Mouse (Mus musculus) retina, postnatal 1 day (tissue): ENCODE results near the gene Traf3.

ENCODE experiments used
- DNase-seq: peaks from one replicate; pipeline ENCODE4 v3.0.0-alpha.2; 2012

Traf3 gene

GRCm38 (mm10) chr12:111266592-111266991, 100.4 kb downstream of the Traf3 start:
- DNase-seq, result no peak

DNA sequence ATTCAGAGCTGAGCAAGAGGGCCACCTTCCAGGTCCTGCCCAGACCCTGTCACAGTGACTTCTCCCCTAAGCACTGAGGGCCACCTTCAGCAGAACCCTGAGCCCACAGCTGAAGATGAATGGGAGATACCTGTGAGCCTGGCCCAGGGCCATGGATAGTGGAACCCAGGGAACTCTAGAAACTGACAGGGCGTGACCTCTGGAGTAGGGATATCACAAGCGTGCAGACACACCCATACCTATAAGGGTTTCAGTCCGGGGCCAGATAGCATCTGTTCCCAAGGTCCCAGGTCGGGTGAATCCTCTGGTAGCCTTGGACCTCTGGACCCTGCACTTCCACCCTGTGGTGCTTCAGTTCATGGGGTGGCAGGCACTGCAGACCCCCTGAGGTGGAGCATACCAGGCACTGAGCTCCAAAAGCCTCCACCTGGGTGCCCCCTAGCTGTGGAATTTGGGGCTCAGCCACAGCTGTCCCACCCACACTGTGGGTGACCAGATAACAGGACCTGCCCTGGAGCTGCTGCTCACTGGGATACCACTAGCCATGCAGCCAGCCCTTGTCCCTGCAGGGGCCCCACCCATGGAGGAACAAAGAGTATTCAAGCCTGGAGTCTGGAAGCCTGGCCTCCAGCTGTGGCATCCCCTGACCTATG, 101.6 kb downstream of the Traf3 start:
- DNase-seq, result no peak

DNA sequence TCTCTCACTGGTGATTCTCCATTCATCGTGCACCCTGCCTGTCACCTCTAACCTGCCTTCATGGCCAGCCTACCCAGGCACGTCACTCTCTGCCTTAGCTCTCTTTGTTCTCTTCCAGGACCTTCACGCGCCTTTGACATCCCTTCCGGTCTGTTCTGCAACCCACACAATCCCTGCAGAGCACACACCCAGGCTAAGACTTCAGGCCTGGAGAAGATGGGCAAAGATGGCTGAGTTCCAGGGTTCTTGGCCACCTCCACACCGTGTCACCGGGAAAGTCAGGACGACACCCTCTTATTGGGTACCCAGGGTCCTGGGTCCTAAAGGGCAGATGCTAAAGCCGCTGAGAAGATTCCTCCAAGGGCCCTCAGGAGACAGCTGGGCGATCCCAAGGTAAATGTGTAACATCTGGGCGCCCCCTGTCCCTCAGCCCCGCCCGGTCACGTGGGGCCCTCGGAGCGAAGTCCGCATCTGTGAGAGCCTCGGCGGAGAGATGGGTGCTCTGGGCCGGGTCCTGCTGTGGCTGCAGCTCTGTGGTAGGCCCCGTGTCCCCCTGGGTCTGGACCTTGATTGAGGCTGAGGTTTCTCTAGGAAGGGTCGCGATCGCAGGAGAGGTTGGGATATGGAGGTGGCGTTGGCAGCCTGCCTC, 104.6 kb downstream of the Traf3 start, which contains the start of gene Amn:
TSS of gene Amn (plus strand) at position 467 of the 649 bp plus-strand sequence.
- DNase-seq, result no peak

DNA sequence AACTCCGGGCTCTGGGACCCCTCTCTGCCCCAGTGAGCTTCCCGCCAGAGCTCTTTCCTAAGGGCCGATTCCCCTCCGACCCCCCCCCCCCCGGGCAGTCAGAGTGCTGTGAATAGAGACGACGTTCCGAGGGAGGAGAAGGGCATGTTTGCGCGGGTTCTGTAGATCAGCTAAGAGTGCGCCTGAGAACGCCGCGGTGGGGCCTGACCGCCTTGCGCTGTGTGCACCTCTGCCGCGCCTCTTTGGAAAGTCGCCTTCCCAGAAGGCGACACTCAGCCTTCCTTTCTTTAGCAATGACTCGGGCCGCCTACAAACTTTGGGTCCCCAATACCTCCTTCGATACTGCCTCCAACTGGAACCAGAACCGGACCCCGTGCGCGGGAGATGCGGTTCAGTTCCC, 105.2 kb downstream of the Traf3 start:
- DNase-seq, result no peak

- DNase-seq, result no peak
Measured at GRCm38 (mm10) chr12:111271966-111272365, 105.8 kb downstream of the Traf3 start.

GRCm38 (mm10) chr12:111272420-111272819, 106.2 kb downstream of the Traf3 start:
- peak; percentile 84 for DNase-seq

GRCm38 (mm10) chr12:111274006-111274405, 107.8 kb downstream of the Traf3 start:
- DNase-seq, result no peak

DNA sequence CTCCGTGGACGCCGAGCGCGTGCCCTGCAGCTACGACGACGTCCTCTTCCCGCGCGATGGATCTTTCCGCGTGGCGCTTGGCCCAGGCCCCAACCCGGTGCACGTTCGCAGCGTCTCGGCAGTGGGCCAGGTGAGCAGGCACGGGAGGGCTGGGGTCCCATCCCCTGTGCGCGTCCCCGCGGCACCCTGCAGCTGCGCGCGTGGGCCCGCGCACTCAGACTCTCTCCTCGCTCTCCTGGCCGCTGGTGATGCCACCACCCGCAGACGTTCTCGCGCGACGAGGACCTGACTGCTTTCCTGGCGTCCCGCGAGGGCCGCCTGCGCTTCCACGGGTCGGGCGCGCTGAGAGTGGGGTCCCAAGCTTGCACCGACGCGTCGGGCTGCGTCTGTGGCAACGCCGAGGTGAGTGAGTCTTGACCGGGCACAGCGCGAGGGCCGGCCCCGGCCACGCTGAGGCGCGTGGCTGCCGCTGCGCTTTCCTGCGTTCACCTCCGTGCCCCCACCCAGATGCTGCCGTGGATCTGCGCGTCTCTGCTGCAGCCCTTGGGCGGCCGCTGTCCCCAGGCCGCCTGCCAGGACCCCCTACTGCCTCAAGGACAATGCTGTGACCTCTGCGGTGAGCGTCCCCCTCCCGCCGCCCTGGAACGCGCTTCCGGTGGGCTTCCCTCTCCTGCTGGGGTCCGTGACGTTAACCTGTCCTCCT, 108.4 kb downstream of the Traf3 start:
- peak; percentile 44 for DNase-seq

- DNase-seq, result peak; percentile 29
Measured at GRCm38 (mm10) chr12:111275150-111275841, 109.1 kb downstream of the Traf3 start.

DNA sequence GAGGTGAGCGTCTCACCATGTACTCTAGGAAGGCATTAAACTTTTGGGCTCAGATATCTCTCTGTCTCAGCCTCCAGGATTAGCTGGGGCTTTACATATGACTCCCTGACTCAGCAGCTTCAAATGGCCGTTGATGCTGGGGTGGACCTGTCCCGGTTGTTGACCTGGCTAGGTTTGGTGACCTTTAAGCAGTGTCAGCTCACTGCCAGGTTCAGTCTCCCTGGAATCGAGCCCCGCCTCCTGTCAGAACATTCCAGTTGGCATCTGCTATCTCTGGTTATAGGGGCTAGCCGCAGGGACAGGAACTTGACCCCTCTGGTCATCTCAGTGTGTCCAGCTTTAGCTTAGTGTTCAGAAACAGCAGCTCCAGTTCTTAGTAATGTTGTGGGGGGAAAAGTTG, 110.2 kb downstream of the Traf3 start:
- no peak for DNase-seq

- DNase-seq, result no peak
Measured at GRCm38 (mm10) chr12:111283573-111283972, 117.4 kb downstream of the Traf3 start.

- peak; percentile 40 for DNase-seq
Measured at GRCm38 (mm10) chr12:111284532-111284931, 118.4 kb downstream of the Traf3 start.

- DNase-seq, result no peak
Measured at GRCm38 (mm10) chr12:111293025-111293424, 126.9 kb downstream of the Traf3 start.

DNA sequence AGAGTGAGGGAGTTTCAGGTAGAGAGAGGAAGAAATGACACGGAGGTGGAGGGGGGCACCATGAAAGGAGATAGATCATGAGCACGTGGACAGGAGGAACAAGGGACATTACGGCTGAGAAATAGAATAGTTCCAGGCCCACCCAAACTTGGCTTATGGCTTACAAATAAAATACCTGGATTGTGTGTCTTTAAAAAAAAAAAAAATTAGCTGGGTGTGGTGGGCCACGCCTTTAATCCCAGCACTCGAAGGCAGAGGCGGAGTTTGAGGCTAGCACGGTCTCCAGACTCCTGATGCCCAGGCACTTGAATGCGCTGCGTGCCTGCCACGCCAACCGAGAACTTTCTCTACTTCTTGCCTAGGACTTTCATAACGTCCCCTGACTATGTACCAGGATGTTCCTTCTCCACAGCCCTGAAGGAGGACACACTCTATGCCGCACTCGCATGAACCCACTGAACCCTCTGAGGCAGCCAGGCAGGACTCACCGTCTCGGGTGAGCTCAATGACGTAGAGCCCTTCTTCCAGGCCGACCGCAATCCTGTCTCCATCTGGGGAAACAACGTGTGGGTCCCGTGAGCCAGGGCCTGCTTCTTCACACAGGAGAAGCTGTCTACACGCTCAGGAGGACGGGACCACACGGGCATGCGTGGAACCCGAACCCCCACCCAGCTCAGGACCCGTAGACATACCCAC, 135.3 kb downstream of the Traf3 start:
- DNase-seq, result no peak

DNA sequence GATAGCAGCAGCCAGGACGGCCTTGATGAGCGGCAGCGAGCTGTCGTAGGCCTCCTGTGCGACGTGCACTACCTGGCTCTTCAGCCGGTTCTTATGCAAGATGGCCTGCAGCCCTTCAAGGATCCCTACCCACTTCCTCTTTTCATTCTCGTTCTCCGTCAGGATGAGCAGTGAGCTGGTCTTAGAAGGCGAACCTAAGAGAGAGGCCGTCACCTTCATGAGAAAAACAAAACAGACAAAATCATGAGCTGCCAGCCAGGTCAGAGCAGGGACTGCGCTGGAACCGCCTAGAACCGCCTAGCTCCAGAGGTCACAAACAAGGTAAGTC, 135.8 kb downstream of the Traf3 start:
- DNase-seq, result no peak

GRCm38 (mm10) chr12:111303702-111304337, 137.7 kb downstream of the Traf3 start:
- DNase-seq, result no peak

GRCm38 (mm10) chr12:111306821-111307220, 140.7 kb downstream of the Traf3 start:
- DNase-seq, result no peak

DNA sequence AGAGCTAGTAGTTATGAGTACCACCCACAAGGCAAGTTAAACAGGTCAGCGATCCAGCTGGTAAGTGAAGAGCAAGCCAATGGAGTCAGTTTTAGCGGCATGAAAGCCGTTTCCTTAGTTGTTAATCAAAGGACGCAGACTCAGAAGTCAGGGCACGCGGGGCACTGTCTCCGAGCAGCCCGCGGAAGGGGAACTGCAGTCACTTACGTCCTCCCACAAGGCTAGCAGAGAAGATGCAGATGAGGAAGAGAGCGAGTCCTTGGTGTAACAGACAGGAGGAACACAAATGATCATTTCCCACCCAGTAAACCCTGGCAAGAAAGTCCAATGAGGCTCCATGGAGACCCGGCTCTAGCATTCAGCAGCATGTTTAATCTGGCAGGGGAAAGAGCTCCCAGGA, 143.1 kb downstream of the Traf3 start:
- DNase-seq, result no peak

GRCm38 (mm10) chr12:111309931-111310330, 143.8 kb downstream of the Traf3 start:
- no peak for DNase-seq

- DNase-seq, result no peak
Measured at GRCm38 (mm10) chr12:111311775-111312174, 145.6 kb downstream of the Traf3 start.

- DNase-seq, result no peak
Measured at GRCm38 (mm10) chr12:111314273-111314672, 148.1 kb downstream of the Traf3 start.
